Mouse (Mus musculus) megakaryocyte, embryonic 14.5 days (primary cell): ENCODE results near the gene Vps13d.

Experiments
- FLI1 ChIP-seq: IDR thresholded peaks from 2 replicates; pipeline ENCODE4 v1.6.1; 2012; ENCODE audit warnings: low read length, inconsistent platforms, mixed read lengths
- GATA1 ChIP-seq: IDR thresholded peaks from 3 replicates; pipeline ENCODE4 v1.6.1; 2012; ENCODE audit warnings: mixed read lengths, low read length, inconsistent platforms, borderline replicate concordance

GRCm38 (mm10) chr4:145161243-145161642 lies 33.6 kb downstream of the Vps13d start:
- no peak for TF ChIP-seq GATA1
- TF ChIP-seq FLI1, result no peak
